Mouse (Mus musculus) adrenal gland, adult 18-20 months (tissue): ENCODE results near the gene Sptbn4. TPM values are rescaled to one million over a fixed set of nuclear protein-coding genes. Genes with fewer than 3 reads are reported as not detected.

ENCODE experiments used
- DNase-seq, 2 experiments: peaks; one replicate each; pipeline ENCODE4 v3.0.0; 2021 to 2022; ENCODE audit warnings: low spot score in 2 of 2
- total RNA-seq, 2 experiments: library from RNA; stranded (reverse); gene quantifications; 1 replicate in 1 of 2; 2 replicates in 1 of 2; pipeline ENCODE4 v1.2.3; 2021

Gene Sptbn4
- total RNA-seq, 2 experiments from 2014 or later = 2.9 to 3.1 TPM

GRCm38 (mm10) chr7:27328648-27329047, 118.8 kb downstream of the Sptbn4 start:
- DNase-seq = no peak

GRCm38 (mm10) chr7:27328161-27328560, 119.3 kb downstream of the Sptbn4 start:
- no peak for DNase-seq

DNA sequence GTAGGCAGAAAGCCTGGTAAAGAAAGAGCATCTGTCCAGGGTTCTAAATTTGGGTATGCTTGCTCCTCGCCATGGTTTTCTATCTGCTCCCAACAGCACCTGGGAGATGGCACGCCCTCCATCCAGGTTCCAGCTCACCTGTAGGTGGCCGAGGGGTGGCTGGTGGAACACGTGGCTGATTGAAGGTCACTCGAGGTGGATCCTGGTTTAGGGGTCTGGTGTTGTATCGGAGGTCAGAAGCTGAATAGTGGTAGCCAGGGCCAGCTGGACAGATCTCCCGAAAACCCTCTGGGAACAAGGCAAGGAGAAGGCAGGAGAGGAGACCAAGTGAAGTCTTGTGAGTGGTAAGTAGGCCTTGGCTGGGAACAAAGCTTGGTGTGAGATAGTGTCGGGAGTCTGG, 120.0 kb downstream of the Sptbn4 start:
- no peak for DNase-seq

- no peak for DNase-seq
Observed at GRCm38 (mm10) chr7:27326101-27326880, 121.2 kb downstream of the Sptbn4 start.

- peak; percentile 54 to 70 for DNase-seq
Observed at GRCm38 (mm10) chr7:27325697-27326096, 121.8 kb downstream of the Sptbn4 start.

- DNase-seq = no peak
Observed at GRCm38 (mm10) chr7:27324928-27325327, 122.6 kb downstream of the Sptbn4 start.

DNA sequence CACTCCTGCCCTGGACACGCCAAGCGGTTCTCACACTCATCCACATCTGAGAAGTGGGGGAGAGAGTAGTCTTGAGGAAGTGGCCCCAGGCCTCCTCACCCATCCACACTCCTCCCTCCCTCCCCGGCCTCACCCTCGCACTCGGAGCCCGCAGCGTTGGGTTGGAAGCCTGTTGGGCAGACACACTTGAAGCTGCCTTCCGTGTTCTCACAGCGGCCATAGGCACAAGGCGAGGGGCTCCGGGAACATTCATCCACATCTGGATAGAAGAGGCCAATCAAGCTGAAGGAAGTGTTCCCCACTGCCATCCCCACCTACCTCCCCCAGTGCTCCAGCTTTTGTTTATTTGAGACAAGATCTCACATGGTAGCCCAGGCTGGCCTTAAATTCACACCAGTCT, 123.3 kb downstream of the Sptbn4 start:
- no peak for DNase-seq

DNA sequence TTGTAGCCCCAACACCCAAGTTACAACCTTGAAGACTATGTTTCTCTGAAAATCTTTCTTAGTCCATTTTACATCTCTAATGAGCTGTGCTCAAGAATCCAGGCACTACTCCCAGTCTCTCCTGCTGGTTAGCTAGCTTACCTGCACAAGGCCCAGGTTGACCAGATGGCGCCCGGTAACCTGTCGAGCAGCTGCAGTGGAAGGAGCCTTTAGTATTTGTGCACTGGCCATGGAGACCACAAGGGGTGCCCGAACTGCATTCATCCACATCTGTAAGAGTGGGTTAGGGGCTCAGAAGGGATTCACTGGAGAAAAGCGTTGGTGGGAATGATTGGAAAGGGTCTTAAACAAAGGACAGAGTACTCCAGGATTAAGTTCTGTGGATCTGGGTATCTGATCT, 124.5 kb downstream of the Sptbn4 start:
- no peak for DNase-seq

- no peak for DNase-seq
Observed at GRCm38 (mm10) chr7:27322291-27322690, 125.2 kb downstream of the Sptbn4 start.

DNA sequence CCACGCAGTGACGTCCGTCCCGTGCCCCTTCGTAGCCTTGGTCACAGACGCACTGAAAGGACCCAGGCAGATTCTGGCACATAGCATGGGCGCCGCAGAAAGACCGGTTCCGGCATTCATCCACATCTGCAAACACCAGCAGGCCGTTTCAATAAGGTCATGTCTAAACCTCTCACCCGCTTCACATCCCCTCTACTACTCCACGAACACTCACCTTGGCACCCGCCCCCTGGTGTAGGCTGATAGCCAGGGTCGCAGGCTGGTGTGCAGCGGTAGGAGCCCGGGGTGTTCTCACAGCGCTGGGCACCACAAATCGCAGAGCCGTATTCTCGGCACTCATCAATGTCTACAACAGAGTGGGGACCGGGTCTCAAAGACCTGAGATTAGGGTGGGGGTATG, 128.1 kb downstream of the Sptbn4 start:
- DNase-seq = no peak

DNA sequence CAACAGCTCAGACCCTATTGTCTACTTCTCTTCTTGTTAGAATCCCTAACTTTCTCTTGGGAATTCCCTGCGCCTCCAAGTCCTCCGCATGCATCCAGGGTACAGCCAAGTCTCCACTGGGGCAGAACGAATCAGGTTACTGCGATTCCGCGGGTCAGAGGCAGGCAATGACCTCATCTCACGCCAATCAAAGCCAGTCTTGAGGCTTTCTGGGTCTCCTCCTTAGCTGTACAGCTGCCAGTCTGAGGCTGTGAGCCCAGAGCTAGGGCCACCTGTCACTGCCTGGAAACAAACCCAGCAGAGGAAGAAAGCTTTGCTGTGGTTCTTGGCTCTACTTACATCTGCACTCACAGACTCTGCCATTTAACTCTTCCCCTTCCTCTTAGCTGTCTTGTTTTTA, 131.5 kb downstream of the Sptbn4 start:
- DNase-seq = no peak

- DNase-seq = no peak
Observed at GRCm38 (mm10) chr7:27314393-27314792, 133.1 kb downstream of the Sptbn4 start.

- DNase-seq = no peak
Observed at GRCm38 (mm10) chr7:27311651-27312284, 135.7 kb downstream of the Sptbn4 start.

- DNase-seq = no peak
Observed at GRCm38 (mm10) chr7:27310996-27311535, 136.4 kb downstream of the Sptbn4 start.

GRCm38 (mm10) chr7:27310306-27310705, 137.2 kb downstream of the Sptbn4 start:
- DNase-seq = no peak

- no peak for DNase-seq
Observed at GRCm38 (mm10) chr7:27309832-27310231, 137.7 kb downstream of the Sptbn4 start.

DNA sequence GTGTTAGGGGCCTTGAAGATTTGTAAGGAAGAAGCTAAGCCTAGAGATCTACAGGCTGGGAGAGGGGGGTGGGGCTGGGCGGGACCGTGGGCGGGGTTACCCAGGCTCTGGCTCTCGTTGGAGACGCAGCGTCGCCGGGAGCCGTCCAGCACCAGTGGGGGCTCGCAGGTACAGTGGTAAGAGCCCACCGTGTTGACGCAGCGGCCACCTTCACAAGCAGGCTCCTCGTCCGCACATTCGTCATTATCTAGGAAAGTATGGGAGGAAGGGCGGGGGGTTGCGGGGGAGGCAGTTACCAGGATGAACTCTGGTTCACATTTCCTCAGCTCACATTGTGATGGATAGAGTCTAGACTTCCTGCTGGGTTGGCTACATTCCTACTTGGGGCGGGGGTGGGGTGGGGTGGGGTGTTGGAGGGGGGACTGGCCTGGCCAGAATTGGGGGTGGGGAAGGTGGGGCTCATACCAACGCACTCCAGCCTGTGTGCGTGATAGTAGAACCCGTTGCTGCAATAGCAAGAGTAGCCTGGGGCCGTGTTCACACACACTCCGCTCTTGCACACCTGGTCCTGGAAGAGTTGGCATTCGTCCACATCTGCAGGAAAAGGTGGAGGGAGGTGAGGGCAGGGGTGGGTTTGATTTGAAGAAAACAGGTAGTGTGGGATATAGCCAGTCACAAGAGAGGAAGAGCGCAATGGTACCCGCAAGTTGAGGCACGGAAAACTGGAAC, 138.5 kb downstream of the Sptbn4 start:
- DNase-seq = no peak

DNA sequence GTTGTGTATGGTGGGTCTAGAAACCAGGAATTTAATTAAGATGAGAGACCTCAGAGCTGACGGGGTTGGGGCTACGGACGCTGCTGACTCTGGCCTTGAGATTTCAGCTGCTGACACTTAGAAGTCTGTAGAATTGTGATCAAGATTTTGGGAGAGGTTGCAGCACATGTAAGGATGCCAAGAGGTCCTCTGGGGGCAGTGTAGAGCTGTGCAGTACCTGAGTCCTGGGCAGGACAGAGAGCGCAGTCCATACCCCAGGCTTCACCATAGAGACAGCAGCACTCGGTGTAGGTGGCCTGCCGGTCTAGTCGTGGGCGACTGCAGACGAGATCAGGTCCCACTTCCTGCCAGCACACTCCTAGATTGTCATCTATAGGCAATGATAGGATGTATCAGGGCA, 139.9 kb downstream of the Sptbn4 start:
- no peak for DNase-seq
